In the genomic region with DNA sequence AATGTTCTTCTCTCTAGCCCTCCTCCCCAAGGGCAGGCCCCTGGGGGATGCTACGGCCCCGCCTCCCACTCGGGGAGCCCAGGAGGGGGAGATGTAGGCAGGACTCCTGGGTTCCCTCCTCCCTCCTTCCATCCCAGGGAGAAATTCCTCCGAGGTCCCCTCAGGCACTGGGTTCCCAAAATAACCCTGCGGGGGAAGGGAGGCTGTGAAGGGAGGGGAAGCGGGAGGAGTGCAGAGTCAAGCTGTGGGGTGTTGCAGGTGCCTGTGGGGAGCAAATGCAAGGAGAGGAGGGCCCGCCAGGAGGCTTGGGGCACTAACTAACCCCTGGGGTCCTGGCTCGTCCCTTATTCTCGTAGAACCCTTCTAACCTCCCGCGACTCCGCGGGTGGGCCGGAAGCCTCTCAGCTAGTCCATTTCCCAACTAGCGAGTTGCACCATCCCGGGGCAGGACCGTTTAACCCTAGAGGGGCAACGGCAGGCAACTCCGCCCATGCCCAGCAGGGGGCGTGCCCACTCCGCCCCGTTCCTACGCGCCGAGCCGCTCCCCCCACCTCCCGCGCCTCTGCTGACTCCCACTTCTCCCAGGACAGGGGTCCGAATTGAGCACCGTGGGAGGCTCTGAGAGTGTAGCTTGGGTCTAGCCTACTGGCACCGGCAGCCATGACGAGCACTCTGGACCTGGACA, we compare ENCODE assay signal across 8 mouse cellular contexts. TPM values are rescaled to one million over a fixed set of nuclear protein-coding genes. Genes with fewer than 3 reads are reported as not detected.
DNase-seq lines count a peak whose midpoint lies in the region; ATAC-seq and TF ChIP-seq lines count a peak whose summit lies in the region.

No protein-coding gene starts in this region.

- H3K4me1 ChIP-seq in hindbrain, embryonic 11.5 days (replicated peaks; ENCODE audit: control insufficient read depth, insufficient read depth, low read length): peaks cover 21% of the 10 kb centered on the region
- H3K4me1 ChIP-seq in limb, embryonic 13.5 days: peaks cover 38% of the 10 kb centered on the region
- peaks cover 48% of the 10 kb centered on the region for H3K4me1 ChIP-seq in midbrain, embryonic 13.5 days (replicated peaks)

- peak overlapping the region; percentile 47 for H3K27ac ChIP-seq in layer of hippocampus, adult 2 months
- H3K27ac ChIP-seq in hindbrain, embryonic 11.5 days (ENCODE audit: low read depth, low read length): no peak overlapping the region
- H3K27ac ChIP-seq in limb, embryonic 13.5 days: no peak overlapping the region
- no peak overlapping the region for H3K27ac ChIP-seq in midbrain, embryonic 13.5 days

- no peak overlapping the region for H3K9ac ChIP-seq in hindbrain, embryonic 11.5 days (ENCODE audit: low read depth, low read length)
- peak overlapping the region; percentile 48; the same call in 1 of the 2 replicates for H3K9ac ChIP-seq in limb, embryonic 13.5 days
- H3K9ac ChIP-seq in midbrain, embryonic 13.5 days (replicated peaks): 0 out of 2 replicates have a peak overlapping the region, but pooled peaks have one; percentile 20

- peaks cover 25% of the 10 kb centered on the region for H3K27me3 ChIP-seq in hindbrain, embryonic 11.5 days (ENCODE audit: control insufficient read depth, insufficient read depth, low read length)
- peaks cover 80% of the 10 kb centered on the region for H3K27me3 ChIP-seq in limb, embryonic 13.5 days
- peaks cover 40% of the 10 kb centered on the region for H3K27me3 ChIP-seq in midbrain, embryonic 13.5 days

- H3K4me3 ChIP-seq in layer of hippocampus, adult 2 months: peak overlapping the region; percentile 62
- H3K4me3 ChIP-seq in hindbrain, embryonic 11.5 days (ENCODE audit: low read depth, low read length): peak overlapping the region; percentile 22
- peak overlapping the region; percentile 64 for H3K4me3 ChIP-seq in limb, embryonic 13.5 days
- H3K4me3 ChIP-seq in midbrain, embryonic 13.5 days (replicated peaks): peak overlapping the region; percentile 60

- H3K9me3 ChIP-seq in hindbrain, embryonic 11.5 days (ENCODE audit: control insufficient read depth, low read length): no peaks in the 10 kb centered on the region
- no peaks in the 10 kb centered on the region for H3K9me3 ChIP-seq in limb, embryonic 13.5 days
- H3K9me3 ChIP-seq in midbrain, embryonic 13.5 days: no peaks in the 10 kb centered on the region

- peak; percentile 26; the same call in 1 of the 2 replicates for ATAC-seq in hindbrain, embryonic 11.5 days (ENCODE audit: low FRiP score)
- no peak for ATAC-seq in limb, embryonic 13.5 days (ENCODE audit: low FRiP score, low read depth)
- 0 out of 2 replicates have a peak, but pooled peaks have one; percentile 9 for ATAC-seq in midbrain, embryonic 13.5 days

- peak; percentile 96 for TF ChIP-seq CTCF in layer of hippocampus, adult 2 months (conservative IDR thresholded peaks at IDR 0.05)

- no peaks in the 10 kb centered on the region for H3K36me3 ChIP-seq in hindbrain, embryonic 11.5 days (ENCODE audit: control insufficient read depth, insufficient read depth, low read length)
- no peaks in the 10 kb centered on the region for H3K36me3 ChIP-seq in limb, embryonic 13.5 days
- no peaks in the 10 kb centered on the region for H3K36me3 ChIP-seq in midbrain, embryonic 13.5 days

- under 1% methylated on average over 29 of the region's 32 CpGs for WGBS in hindbrain, embryonic 11.5 days
- WGBS in limb, embryonic 13.5 days: under 1% methylated on average over 32 of the region's 32 CpGs
- WGBS in midbrain, embryonic 13.5 days: under 1% methylated on average over 32 of the region's 32 CpGs

- peak overlapping the region; percentile 47 for H3K4me2 ChIP-seq in hindbrain, embryonic 11.5 days (replicated peaks; ENCODE audit: low read depth, low read length)
- H3K4me2 ChIP-seq in limb, embryonic 13.5 days (replicated peaks): peak overlapping the region; percentile 94
- H3K4me2 ChIP-seq in midbrain, embryonic 13.5 days (replicated peaks): peak overlapping the region; percentile 97

- DNase-seq in layer of hippocampus, adult 2 months (ENCODE audit: low spot score in 2 of 2): peak in 1 of 2 experiments; percentile 61
- DNase-seq in layer of hippocampus, adult 8-10 months (ENCODE audit: low spot score in 2 of 2): no peak
- peak; percentile 67 to 79 for DNase-seq in cerebellum, postnatal 14 days
- DNase-seq in frontal cortex, postnatal 14 days (ENCODE audit: low spot score in 2 of 2): peak; percentile 62 to 64
- peak; percentile 83 for DNase-seq in hindbrain, embryonic 11.5 days (ENCODE audit: low spot score)
- peak; percentile 74 to 85 for DNase-seq in spleen, postnatal 14 days (ENCODE audit: low spot score in 2 of 2)

RNA-seq across cellular contexts. Expression of a gene that starts 2.1 kb away (rescaled TPM):
- total RNA-seq in layer of hippocampus, adult 2 months (2021): 10 to 100 TPM; 31.3 to 36.7 TPM
- total RNA-seq in layer of hippocampus, adult 8-10 months (2022): 10 to 100 TPM; 35.0 to 44.1 (median 40.9) TPM
- 16.0 and 18.0 TPM in 2 replicates for polyA plus RNA-seq in hindbrain, embryonic 11.5 days (2014; fragmentation: Nextera tagmentation; extraction: Ambion mirVana)
- 15.2 and 17.7 TPM in 2 replicates for polyA plus RNA-seq in limb, embryonic 13.5 days (2015; fragmentation: Nextera tagmentation; extraction: Ambion mirVana)
- 28.5 and 29.6 TPM in 2 replicates for polyA plus RNA-seq in midbrain, embryonic 13.5 days (2015; fragmentation: Nextera tagmentation; extraction: Ambion mirVana)

RNA-seq across cellular contexts. Expression of a gene that starts 17.1 kb away (rescaled TPM):
- 10 to 100 TPM; 13.0 to 18.8 TPM for total RNA-seq in layer of hippocampus, adult 2 months (2021)
- total RNA-seq in layer of hippocampus, adult 8-10 months (2022): 10 to 100 TPM; 14.2 to 19.7 (median 19.0) TPM
- 1.6 and 2.1 TPM in 2 replicates for polyA plus RNA-seq in hindbrain, embryonic 11.5 days (2014; fragmentation: Nextera tagmentation; extraction: Ambion mirVana)
- 13.2 and 14.4 TPM in 2 replicates for polyA plus RNA-seq in limb, embryonic 13.5 days (2015; fragmentation: Nextera tagmentation; extraction: Ambion mirVana)
- 1.9 and 2.2 TPM in 2 replicates for polyA plus RNA-seq in midbrain, embryonic 13.5 days (2015; fragmentation: Nextera tagmentation; extraction: Ambion mirVana)

RNA-seq across cellular contexts. Expression of a gene that starts 17.3 kb away (rescaled TPM):
- 100 to 1,000 TPM; 405 to 437 TPM for total RNA-seq in layer of hippocampus, adult 2 months (2021)
- total RNA-seq in layer of hippocampus, adult 8-10 months (2022): 100 to 1,000 TPM; 348 to 441 (median 390) TPM
- 13.6 and 14.3 TPM in 2 replicates for polyA plus RNA-seq in hindbrain, embryonic 11.5 days (2014; fragmentation: Nextera tagmentation; extraction: Ambion mirVana)
- 1.5 and 1.6 TPM in 2 replicates for polyA plus RNA-seq in limb, embryonic 13.5 days (2015; fragmentation: Nextera tagmentation; extraction: Ambion mirVana)
- 20.7 and 24.3 TPM in 2 replicates for polyA plus RNA-seq in midbrain, embryonic 13.5 days (2015; fragmentation: Nextera tagmentation; extraction: Ambion mirVana)

RNA-seq across cellular contexts. Expression of a gene that starts 37.8 kb away (rescaled TPM):
- total RNA-seq in layer of hippocampus, adult 2 months (2021): 100 to 1,000 TPM; 208 to 222 TPM
- total RNA-seq in layer of hippocampus, adult 8-10 months (2022): 100 to 1,000 TPM; 209 to 234 (median 222) TPM
- polyA plus RNA-seq in hindbrain, embryonic 11.5 days (2014; fragmentation: Nextera tagmentation; extraction: Ambion mirVana): 156 and 178 TPM in 2 replicates
- polyA plus RNA-seq in limb, embryonic 13.5 days (2015; fragmentation: Nextera tagmentation; extraction: Ambion mirVana): 130 and 148 TPM in 2 replicates
- 120 and 128 TPM in 2 replicates for polyA plus RNA-seq in midbrain, embryonic 13.5 days (2015; fragmentation: Nextera tagmentation; extraction: Ambion mirVana)

Comparison
In these comparisons a context has a peak if more than half of its experiments do, and no peak if none do; other contexts are left out.
1. DNase-seq: peak in cerebellum, postnatal 14 days (2 of 2), frontal cortex, postnatal 14 days (2 of 2), hindbrain, embryonic 11.5 days (single experiment) and spleen, postnatal 14 days (2 of 2); none in layer of hippocampus, adult 8-10 months (0 of 2).
2. H3K4me2 ChIP-seq: peak in every context shown above with its lines; median percentile 97 in midbrain, embryonic 13.5 days; 94 in limb, embryonic 13.5 days; 47 in hindbrain, embryonic 11.5 days.
3. Peak in every context shown above with its lines, with median percentiles within 50 percentile points of each other: H3K4me3 ChIP-seq.